Mouse (Mus musculus): ENCODE measurements at regions not wholly inside any gene's neighbourhood (a gene's known extent, or its start where the extent isn't known, plus 50 kb on each side); places are given as distances from the start of the nearest gene placed in this dataset.

- no peak for ATAC-seq (ENCODE audit: low FRiP score)
- WGBS: 57% methylated on average over 19 of the region's 19 CpGs
- Histone ChIP-seq H3K27me3 (no peaks in the 10 kb centered on the region), H3K9ac (no peak overlapping the region), H3K4me2 (no peak overlapping the region), H3K9me3 (no peaks in the 10 kb centered on the region), H3K27ac (no peak overlapping the region), H3K4me1 (replicated peaks) (peaks cover 10% of the 10 kb centered on the region; the same call in 1 of the 2 replicates), H3K4me3 (no peak overlapping the region), H3K36me3 (no peaks in the 10 kb centered on the region)
Measured at GRCm38 (mm10) chr2:72865462-72866365, 114.5 kb downstream of the Sp3 start.

- no peak for ATAC-seq (ENCODE audit: low FRiP score)
- no peak overlapping the region for H3K4me2 ChIP-seq
- 52% methylated on average over 2 of the region's 2 CpGs for WGBS
Measured at GRCm38 (mm10) chr2:72866366-72866688, 113.9 kb downstream of the Sp3 start.

GRCm38 (mm10) chr2:72868173-72868572 is 112.1 kb downstream of the Sp3 start:
- Histone ChIP-seq H3K36me3 (no peaks in the 10 kb centered on the region), H3K4me3 (no peak overlapping the region), H3K27me3 (no peaks in the 10 kb centered on the region), H3K4me2 (no peak overlapping the region), H3K27ac (no peak overlapping the region), H3K4me1 (replicated peaks) (peaks cover 10% of the 10 kb centered on the region; the same call in 1 of the 2 replicates), H3K9ac (no peak overlapping the region), H3K9me3 (no peaks in the 10 kb centered on the region)
- no peak for ATAC-seq (ENCODE audit: low FRiP score)
- WGBS: 96% methylated on average over 3 of the region's 3 CpGs

More at GRCm38 (mm10) chr2:72866366-72866688, 113.9 kb downstream of the Sp3 start:
- Histone ChIP-seq H3K4me1 (replicated peaks) (peaks cover 10% of the 10 kb centered on the region; the same call in 1 of the 2 replicates), H3K27ac (no peak overlapping the region), H3K9me3 (no peaks in the 10 kb centered on the region), H3K4me3 (no peak overlapping the region), H3K27me3 (no peaks in the 10 kb centered on the region), H3K9ac (no peak overlapping the region), H3K36me3 (no peaks in the 10 kb centered on the region)

GRCm38 (mm10) chr2:72871836-72872235 is 108.4 kb downstream of the Sp3 start:
- no peak overlapping the region for H3K27ac ChIP-seq
- no peak for ATAC-seq (ENCODE audit: low FRiP score)
- WGBS: 91% methylated on average over 5 of the region's 5 CpGs

DNA sequence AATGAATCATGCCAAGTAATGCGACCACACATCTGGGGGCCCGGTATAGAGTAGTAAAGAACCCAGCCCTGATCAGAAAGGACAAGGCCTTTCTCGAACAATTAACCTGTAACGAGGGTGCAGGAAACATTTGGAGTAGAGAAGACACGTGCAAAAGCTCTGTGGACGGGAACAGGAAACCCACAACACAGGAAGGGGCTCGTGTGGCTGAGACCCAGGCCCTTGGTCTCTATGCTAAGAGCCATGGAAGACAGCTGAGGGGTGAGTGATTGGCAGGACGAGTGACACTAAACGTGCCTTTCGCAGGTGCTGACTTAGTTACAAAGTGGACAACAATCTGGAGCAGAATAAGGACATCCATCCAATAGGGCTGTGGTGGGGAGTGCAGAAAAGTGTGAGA is 106.3 kb downstream of the Sp3 start:
- Histone ChIP-seq H3K4me1 (replicated peaks) (no peaks in the 10 kb centered on the region), H3K4me2 (no peak overlapping the region), H3K27me3 (no peaks in the 10 kb centered on the region), H3K9ac (no peak overlapping the region), H3K27ac (no peak overlapping the region), H3K4me3 (no peak overlapping the region), H3K9me3 (no peaks in the 10 kb centered on the region), H3K36me3 (no peaks in the 10 kb centered on the region)
- WGBS: 89% methylated on average over 10 of the region's 10 CpGs
- no peak for ATAC-seq (ENCODE audit: low FRiP score)

More at GRCm38 (mm10) chr2:72871836-72872235, 108.4 kb downstream of the Sp3 start:
- no peak overlapping the region for H3K4me3 ChIP-seq
- H3K9me3 ChIP-seq: no peaks in the 10 kb centered on the region
- no peak overlapping the region for H3K9ac ChIP-seq
- H3K4me1 ChIP-seq (replicated peaks): no peaks in the 10 kb centered on the region
- H3K4me2 ChIP-seq: no peak overlapping the region
- no peaks in the 10 kb centered on the region for H3K27me3 ChIP-seq
- H3K36me3 ChIP-seq: no peaks in the 10 kb centered on the region

- WGBS: 89% methylated on average over 12 of the region's 12 CpGs
- Histone ChIP-seq H3K9me3 (no peaks in the 10 kb centered on the region), H3K36me3 (no peaks in the 10 kb centered on the region), H3K9ac (no peak overlapping the region), H3K4me3 (no peak overlapping the region), H3K4me2 (no peak overlapping the region), H3K4me1 (replicated peaks) (no peaks in the 10 kb centered on the region), H3K27me3 (no peaks in the 10 kb centered on the region), H3K27ac (no peak overlapping the region)
- no peak for ATAC-seq (ENCODE audit: low FRiP score)
Measured at GRCm38 (mm10) chr2:72874533-72874932, 105.7 kb downstream of the Sp3 start.

- no peaks in the 10 kb centered on the region for H3K36me3 ChIP-seq
- H3K4me1 ChIP-seq (replicated peaks): no peaks in the 10 kb centered on the region
- WGBS: 92% methylated on average over 2 of the region's 2 CpGs
- H3K4me3 ChIP-seq: no peak overlapping the region
- H3K9me3 ChIP-seq: no peaks in the 10 kb centered on the region
- H3K4me2 ChIP-seq: no peak overlapping the region
- no peak overlapping the region for H3K27ac ChIP-seq
- no peaks in the 10 kb centered on the region for H3K27me3 ChIP-seq
- no peak for ATAC-seq (ENCODE audit: low FRiP score)
- no peak overlapping the region for H3K9ac ChIP-seq
Measured at GRCm38 (mm10) chr2:72875677-72876076, 104.6 kb downstream of the Sp3 start.

DNA sequence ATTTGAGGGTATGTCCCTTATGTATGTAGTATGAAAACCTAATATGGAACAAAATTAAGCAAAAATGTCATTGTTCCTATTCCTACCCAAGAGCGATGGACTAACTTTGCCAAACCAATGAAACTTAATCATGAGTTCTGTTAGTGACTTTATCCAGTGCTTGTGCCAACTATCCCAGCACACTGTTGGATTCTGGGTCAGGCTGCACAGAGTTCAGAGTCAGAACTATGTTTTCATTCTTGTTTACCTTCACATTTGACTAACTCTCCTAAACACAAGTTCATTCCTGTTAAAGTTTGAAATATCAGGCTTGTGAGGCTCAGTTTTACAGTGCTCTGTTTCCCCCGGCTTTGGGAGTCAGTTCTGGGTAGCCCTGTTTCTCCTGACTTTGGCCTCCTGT is 100.2 kb downstream of the Sp3 start:
- ATAC-seq (ENCODE audit: low FRiP score): no peak
- Histone ChIP-seq H3K27me3 (no peaks in the 10 kb centered on the region), H3K27ac (no peak overlapping the region), H3K9ac (no peak overlapping the region), H3K36me3 (no peaks in the 10 kb centered on the region), H3K4me1 (replicated peaks) (no peaks in the 10 kb centered on the region), H3K9me3 (no peaks in the 10 kb centered on the region), H3K4me2 (no peak overlapping the region), H3K4me3 (no peak overlapping the region)
- WGBS: 95% methylated on average over 2 of the region's 2 CpGs

DNA sequence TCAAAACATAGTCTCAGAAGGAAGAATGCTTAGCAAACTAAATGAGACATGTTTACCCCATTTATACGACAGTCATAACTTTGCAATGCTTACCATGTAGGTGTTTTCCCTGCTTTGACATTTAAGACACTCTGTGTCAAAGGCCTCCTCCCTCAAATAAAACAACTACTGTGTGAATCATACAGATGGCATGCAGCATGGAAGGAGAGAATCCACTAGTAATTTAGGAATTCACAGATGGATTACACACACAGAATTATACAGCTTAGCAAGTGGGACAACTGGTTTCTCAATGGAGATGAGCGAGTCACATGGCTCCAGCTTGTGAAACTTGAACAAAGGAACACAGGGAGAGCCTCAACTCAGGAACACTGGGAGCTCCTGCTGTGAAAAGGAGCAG is 98.7 kb downstream of the Sp3 start:
- ATAC-seq (ENCODE audit: low FRiP score): no peak
- H3K9me3 ChIP-seq: no peaks in the 10 kb centered on the region
- H3K4me2 ChIP-seq: no peak overlapping the region
- no peak overlapping the region for H3K9ac ChIP-seq
- H3K36me3 ChIP-seq: no peaks in the 10 kb centered on the region
- no peaks in the 10 kb centered on the region for H3K27me3 ChIP-seq
- 73% methylated on average over 2 of the region's 2 CpGs for WGBS
- no peak overlapping the region for H3K4me3 ChIP-seq
- H3K27ac ChIP-seq: no peak overlapping the region
- no peaks in the 10 kb centered on the region for H3K4me1 ChIP-seq (replicated peaks)

DNA sequence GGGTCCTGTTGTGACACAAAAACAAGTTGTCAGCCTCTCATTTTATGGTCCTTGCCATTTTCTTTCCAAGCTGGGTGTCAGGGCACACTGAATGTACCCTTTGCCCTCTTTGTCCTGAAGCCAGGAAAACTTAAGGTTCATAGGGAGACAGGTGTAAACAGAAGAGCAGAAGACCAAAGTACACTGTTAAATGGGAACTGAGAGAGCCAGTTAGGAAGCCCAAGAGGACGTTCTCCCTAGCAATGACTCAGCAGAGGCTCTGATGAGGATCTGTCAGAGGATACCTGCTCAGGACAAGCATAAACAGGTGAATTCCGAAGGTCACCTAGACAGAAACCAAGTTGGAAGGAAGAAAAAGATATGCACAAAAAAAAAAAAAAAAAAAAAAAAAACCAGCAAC is 94.0 kb downstream of the Sp3 start:
- H3K4me2 ChIP-seq: no peak overlapping the region
- H3K36me3 ChIP-seq: no peaks in the 10 kb centered on the region
- no peaks in the 10 kb centered on the region for H3K9me3 ChIP-seq
- no peaks in the 10 kb centered on the region for H3K27me3 ChIP-seq
- WGBS: 79% methylated on average over 2 of the region's 2 CpGs
- no peak for ATAC-seq (ENCODE audit: low FRiP score)
- H3K9ac ChIP-seq: no peak overlapping the region
- no peaks in the 10 kb centered on the region for H3K4me1 ChIP-seq (replicated peaks)
- no peak overlapping the region for H3K27ac ChIP-seq
- no peak overlapping the region for H3K4me3 ChIP-seq

Measured in hindbrain, embryonic 13.5 days (tissue).